Mouse (Mus musculus): Measurements from ENCODE around the gene Syndig1l.

DNA sequence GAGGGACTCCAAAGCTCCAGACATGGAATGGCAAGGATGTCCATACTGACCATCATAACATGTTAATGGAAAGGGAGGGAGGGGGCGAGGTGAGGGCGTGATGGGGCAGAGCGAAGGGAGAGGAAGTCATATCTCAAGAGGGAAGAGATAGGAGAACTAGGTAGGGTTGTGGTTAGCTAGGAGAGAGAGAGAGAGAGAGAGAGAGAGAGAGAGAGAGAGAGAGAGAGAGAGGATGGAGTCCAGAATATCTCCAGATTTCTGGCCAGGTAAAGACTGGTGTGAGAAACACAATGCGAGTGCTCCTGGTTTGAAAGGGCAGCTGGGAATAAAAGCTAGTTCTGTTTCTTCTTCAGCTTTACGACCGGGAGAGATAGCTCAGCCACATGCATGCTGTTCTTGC is 6.5 kb downstream of the Syndig1l start:
- TF ChIP-seq CTCF (IDR thresholded peaks at IDR 0.05; ENCODE audit: control insufficient read depth, insufficient read depth, low read length) (no peak), POLR2A (IDR thresholded peaks at IDR 0.05; ENCODE audit: borderline replicate concordance, control insufficient read depth, low read depth, low read length) (no peak)
